Mouse (Mus musculus): ENCODE measurements around the gene Cryl1. TPM values are rescaled to one million over a fixed set of nuclear protein-coding genes. Genes with fewer than 3 reads are reported as not detected.
A peak's percentile ranks its signal among the peaks of the same experiment; 100 is the strongest.

Gene Cryl1
- polyA plus RNA-seq (2012; rRNA removed) = 143 and 185 TPM in 2 replicates

- WGBS = 2% methylated on average over 43 of the region's 43 CpGs
Measured at GRCm38 (mm10) chr14:57398065-57398757, at the start of gene Cryl1. TSS of gene Cryl1 (minus strand) at chr14:57398529.

GRCm38 (mm10) chr14:57430451-57430850, 32.1 kb upstream of the Cryl1 start:
- DNase-seq (ENCODE audit: low read depth, low spot score) = no peak
- WGBS = 68% methylated on average over 2 of the region's 2 CpGs

More at GRCm38 (mm10) chr14:57398065-57398757, at the start of gene Cryl1:
- DNase-seq (ENCODE audit: low read depth, low spot score) = peak; percentile 82

GRCm38 (mm10) chr14:57424212-57424561, 25.9 kb upstream of the Cryl1 start:
- WGBS = under 1% methylated on average over 24 of the region's 24 CpGs
- peak; percentile 27 for DNase-seq (ENCODE audit: low read depth, low spot score)

GRCm38 (mm10) chr14:57423432-57424211, 25.3 kb upstream of the Cryl1 start, which contains the start of gene Ift88:
TSS of gene Ift88 (plus strand) at chr14:57424062.
- DNase-seq (ENCODE audit: low read depth, low spot score) = peak; percentile 78
- 2% methylated on average over 42 of the region's 42 CpGs for WGBS

- 41% methylated on average over 2 of the region's 2 CpGs for WGBS
Measured at GRCm38 (mm10) chr14:57417187-57417586, 18.9 kb upstream of the Cryl1 start.

GRCm38 (mm10) chr14:57412166-57412565, 13.8 kb upstream of the Cryl1 start:
- DNase-seq (ENCODE audit: low read depth, low spot score) = no peak
- 54% methylated on average over 7 of the region's 7 CpGs for WGBS

More at GRCm38 (mm10) chr14:57417187-57417586, 18.9 kb upstream of the Cryl1 start:
- no peak for DNase-seq (ENCODE audit: low read depth, low spot score)

- no peak for DNase-seq (ENCODE audit: low read depth, low spot score)
- WGBS = 9% methylated on average over 6 of the region's 6 CpGs
Measured at GRCm38 (mm10) chr14:57409106-57409505, 10.8 kb upstream of the Cryl1 start.

- 79% methylated on average over 8 of the region's 8 CpGs for WGBS
- no peak for DNase-seq (ENCODE audit: low read depth, low spot score)
Measured at GRCm38 (mm10) chr14:57408100-57408499, 9.8 kb upstream of the Cryl1 start.

- 15% methylated on average over 12 of the region's 12 CpGs for WGBS
- no peak for DNase-seq (ENCODE audit: low read depth, low spot score)
Measured at GRCm38 (mm10) chr14:57407039-57407987, 9.0 kb upstream of the Cryl1 start.

- DNase-seq (ENCODE audit: low read depth, low spot score) = no peak
Measured at GRCm38 (mm10) chr14:57402815-57403214, 4.5 kb upstream of the Cryl1 start.

GRCm38 (mm10) chr14:57398813-57399427, 591 bp upstream of the Cryl1 start:
- DNase-seq (ENCODE audit: low read depth, low spot score) = no peak
- WGBS = 3% methylated on average over 13 of the region's 13 CpGs

- 43% methylated on average over 5 of the region's 5 CpGs for WGBS
- DNase-seq (ENCODE audit: low read depth, low spot score) = no peak
Measured at GRCm38 (mm10) chr14:57397221-57397620, 1.1 kb downstream of the Cryl1 start.

- WGBS = 33% methylated on average over 2 of the region's 2 CpGs
- DNase-seq (ENCODE audit: low read depth, low spot score) = peak; percentile 66
Measured at GRCm38 (mm10) chr14:57395470-57395869, 2.9 kb downstream of the Cryl1 start.

GRCm38 (mm10) chr14:57392278-57392677, 6.1 kb downstream of the Cryl1 start:
- 23% methylated on average over 5 of the region's 5 CpGs for WGBS
- DNase-seq (ENCODE audit: low read depth, low spot score) = peak; percentile 75

- no peak for DNase-seq (ENCODE audit: low read depth, low spot score)
- 55% methylated on average over 4 of the region's 4 CpGs for WGBS
Measured at GRCm38 (mm10) chr14:57391621-57392020, 6.7 kb downstream of the Cryl1 start.

- DNase-seq (ENCODE audit: low read depth, low spot score) = no peak
- 44% methylated on average over 14 of the region's 14 CpGs for WGBS
Measured at GRCm38 (mm10) chr14:57386758-57387561, 11.4 kb downstream of the Cryl1 start.

GRCm38 (mm10) chr14:57385667-57386066, 12.7 kb downstream of the Cryl1 start:
- 48% methylated on average over 5 of the region's 5 CpGs for WGBS
- DNase-seq (ENCODE audit: low read depth, low spot score) = no peak

- DNase-seq (ENCODE audit: low read depth, low spot score) = no peak
- 88% methylated on average over 5 of the region's 5 CpGs for WGBS
Measured at GRCm38 (mm10) chr14:57377531-57377930, 20.8 kb downstream of the Cryl1 start.

GRCm38 (mm10) chr14:57376956-57377355, 21.4 kb downstream of the Cryl1 start:
- whole genome bisulfite sequencing = 52% methylated on average over 9 of the region's 9 CpGs
- no peak for DNase-seq (ENCODE audit: low read depth, low spot score)

Measured in large intestine, adult 2 months (tissue).